Mouse (Mus musculus) E14TG2a.4 (cell line): ENCODE data around the gene Slc46a3.
A peak's percentile ranks its signal among the peaks of the same experiment; 100 is the strongest.

Experiments
- H3K27me3 ChIP-seq: 2 replicates; pipeline ENCODE4 v1.6.1; 2014; ENCODE audit warnings: low read length, control low read depth; ENCODE audit not compliant: insufficient read depth
- H3K36me3 ChIP-seq: 2 replicates; pipeline ENCODE4 v1.6.1; 2014; ENCODE audit warnings: low read length, control low read depth; ENCODE audit not compliant: insufficient read depth
- H3K4me1 ChIP-seq: replicated peaks from 2 replicates; pipeline ENCODE4 v1.6.1; 2014; ENCODE audit warnings: low read depth, low read length, control low read depth
- H3K4me3 ChIP-seq: replicated peaks from 2 replicates; pipeline ENCODE4 v1.5.1; 2014; ENCODE audit warnings: mild to moderate bottlenecking, low read length
- H3K9me3 ChIP-seq: 2 replicates; pipeline ENCODE4 v1.6.1; 2014; ENCODE audit warnings: low read length, control low read depth
- CTCF ChIP-seq: conservative IDR thresholded peaks from 2 replicates; pipeline ENCODE4 v1.5.1; 2014; ENCODE audit warnings: low read length
- NANOG ChIP-seq: IDR thresholded peaks from 2 replicates; pipeline ENCODE4 v1.6.1; 2014; ENCODE audit warnings: borderline replicate concordance, low read length, mixed read lengths
- POU5F1 ChIP-seq: IDR thresholded peaks from 2 replicates; pipeline ENCODE4 v1.6.1; 2014; ENCODE audit warnings: low read length, borderline replicate concordance

The Slc46a3 gene

GRCm38 (mm10) chr5:147839418-147839817, 55.2 kb downstream of the Slc46a3 start:
- Histone ChIP-seq H3K36me3 (no peaks in the 10 kb centered on the region), H3K4me3 (peak overlapping the region; percentile 54), H3K9me3 (no peaks in the 10 kb centered on the region), H3K27me3 (peaks cover 12% of the 10 kb centered on the region; the same call in 1 of the 2 replicates), H3K4me1 (peaks cover 76% of the 10 kb centered on the region)
- TF ChIP-seq CTCF, result no peak
- no peak for TF ChIP-seq POU5F1
- no peak for TF ChIP-seq NANOG

DNA sequence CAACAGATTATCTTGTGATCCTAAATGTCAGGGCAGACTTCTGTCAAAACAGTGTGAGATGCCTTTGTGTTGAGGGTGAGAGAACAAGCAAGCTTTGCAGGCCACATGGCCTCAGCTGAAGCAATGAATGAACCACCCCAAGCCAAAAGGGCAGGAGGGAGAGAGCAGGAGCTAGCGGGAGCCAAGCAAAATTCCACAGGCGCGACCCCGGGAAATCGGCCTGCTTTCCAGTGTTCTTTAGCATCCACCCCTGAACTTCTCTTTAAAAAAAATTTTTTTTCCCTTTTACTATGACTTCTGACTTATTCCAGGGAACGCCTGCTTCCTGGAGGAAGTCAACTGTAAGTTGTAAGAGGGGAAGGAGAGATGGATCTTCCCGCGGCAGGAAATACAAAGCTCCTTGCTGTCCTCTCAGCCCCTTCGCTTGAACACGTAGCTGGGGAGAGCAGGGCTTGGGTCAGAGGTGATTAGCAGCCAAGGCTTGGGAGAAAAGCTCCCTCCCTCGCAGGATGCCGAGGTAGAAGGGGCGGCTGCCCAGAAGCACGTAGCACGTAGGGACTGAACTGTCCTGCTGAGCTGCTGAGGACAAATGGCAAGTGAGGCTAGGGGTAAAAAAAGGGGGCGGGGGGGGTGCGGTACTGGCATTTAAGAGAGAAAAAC, 59.6 kb downstream of the Slc46a3 start:
- H3K9me3 ChIP-seq, result no peaks in the 10 kb centered on the region
- H3K27me3 ChIP-seq, result peaks cover 17% of the 10 kb centered on the region; the same call in 1 of the 2 replicates
- H3K4me1 ChIP-seq, result peaks cover 69% of the 10 kb centered on the region
- no peaks in the 10 kb centered on the region for H3K36me3 ChIP-seq
- peak overlapping the region; percentile 49 for H3K4me3 ChIP-seq
- no peak for TF ChIP-seq POU5F1
- TF ChIP-seq NANOG, result no peak
- no peak for TF ChIP-seq CTCF

- TF ChIP-seq POU5F1 (no peak), CTCF (no peak), NANOG (no peak)
- peaks cover 61% of the 10 kb centered on the region for H3K4me1 ChIP-seq
- no peaks in the 10 kb centered on the region for H3K36me3 ChIP-seq
- no peaks in the 10 kb centered on the region for H3K9me3 ChIP-seq
- peaks cover 20% of the 10 kb centered on the region; the same call in 1 of the 2 replicates for H3K27me3 ChIP-seq
- H3K4me3 ChIP-seq, result no peak overlapping the region
Observed at GRCm38 (mm10) chr5:147832842-147833241, 61.8 kb downstream of the Slc46a3 start.

- H3K9me3 ChIP-seq, result no peaks in the 10 kb centered on the region
Observed at GRCm38 (mm10) chr5:147828846-147829245, 65.8 kb downstream of the Slc46a3 start.

More at GRCm38 (mm10) chr5:147828846-147829245, 65.8 kb downstream of the Slc46a3 start:
- Histone ChIP-seq H3K4me3 (no peak overlapping the region), H3K4me1 (peaks cover 62% of the 10 kb centered on the region), H3K27me3 (peaks cover 25% of the 10 kb centered on the region), H3K36me3 (no peaks in the 10 kb centered on the region)
- TF ChIP-seq POU5F1 (no peak), NANOG (no peak), CTCF (no peak)
